Mouse (Mus musculus): ENCODE measurements around the gene Chmp2a. TPM values are rescaled to one million over a fixed set of nuclear protein-coding genes. Genes with fewer than 3 reads are reported as not detected.
"Not testable (repeated sequence)": the region's sequence is repeated elsewhere in the genome, so short reads cannot be mapped to it uniquely, and the experiment has no call there.

Chmp2a gene
- polyA plus RNA-seq (2015; fragmentation: Nextera tagmentation; extraction: Ambion mirVana) = 199 and 202 TPM in 2 replicates

GRCm38 (mm10) chr7:13034148-13034977 lies at the start of gene Chmp2a:
TSS of gene Chmp2a (minus strand) at chr7:13034807.
- peak; percentile 79 for ATAC-seq
- Histone ChIP-seq H3K27me3 (replicated peaks; ENCODE audit: control insufficient read depth, insufficient read depth, low read length) (no peaks in the 10 kb centered on the region), H3K36me3 (ENCODE audit: control insufficient read depth, insufficient read depth, low read length) (peaks cover 27% of the 10 kb centered on the region), H3K4me1 (ENCODE audit: control insufficient read depth, insufficient read depth, low read length) (peaks cover 33% of the 10 kb centered on the region), H3K27ac (ENCODE audit: low read length) (peak within 1 kb of the TSS; percentile 92), H3K9ac (ENCODE audit: low read depth, low read length) (peak within 1 kb of the TSS; percentile 89), H3K4me3 (ENCODE audit: low read length) (peak within 1 kb of the TSS; percentile 70), H3K4me2 (ENCODE audit: low read depth, low read length) (peak within 1 kb of the TSS; percentile 78), H3K9me3 (ENCODE audit: control insufficient read depth, low read length) (no peaks in the 10 kb centered on the region)
- under 1% methylated on average over 45 of the region's 45 CpGs for WGBS

- Histone ChIP-seq H3K9me3 (ENCODE audit: control insufficient read depth, low read length) (no peaks in the 10 kb centered on the region), H3K36me3 (ENCODE audit: control insufficient read depth, insufficient read depth, low read length) (no peaks in the 10 kb centered on the region), H3K4me1 (ENCODE audit: control insufficient read depth, insufficient read depth, low read length) (no peaks in the 10 kb centered on the region), H3K27me3 (replicated peaks; ENCODE audit: control insufficient read depth, insufficient read depth, low read length) (no peaks in the 10 kb centered on the region), H3K9ac (ENCODE audit: low read depth, low read length) (no peak overlapping the region), H3K4me3 (ENCODE audit: low read length) (no peak overlapping the region), H3K27ac (ENCODE audit: low read length) (no peak overlapping the region), H3K4me2 (ENCODE audit: low read depth, low read length) (no peak overlapping the region)
- no peak for ATAC-seq
- 61% methylated on average over 5 of the region's 5 CpGs for WGBS
Observed at GRCm38 (mm10) chr7:13072293-13072692, 37.7 kb upstream of the Chmp2a start.

GRCm38 (mm10) chr7:13063399-13063798 lies 28.8 kb upstream of the Chmp2a start:
- H3K36me3 ChIP-seq (ENCODE audit: control insufficient read depth, insufficient read depth, low read length); H3K27me3 ChIP-seq (replicated peaks; ENCODE audit: control insufficient read depth, insufficient read depth, low read length); H3K27ac ChIP-seq (ENCODE audit: low read length); H3K4me2 ChIP-seq (ENCODE audit: low read depth, low read length); H3K4me3 ChIP-seq (ENCODE audit: low read length); H3K9me3 ChIP-seq (ENCODE audit: control insufficient read depth, low read length); ATAC-seq; H3K9ac ChIP-seq (ENCODE audit: low read depth, low read length); H3K4me1 ChIP-seq (ENCODE audit: control insufficient read depth, insufficient read depth, low read length): not testable (repeated sequence)
- WGBS = 68% methylated on average over 2 of the region's 2 CpGs

- no peak overlapping the region for H3K9ac ChIP-seq (ENCODE audit: low read depth, low read length)
- no peak overlapping the region for H3K27ac ChIP-seq (ENCODE audit: low read length)
- no peak overlapping the region for H3K4me2 ChIP-seq (ENCODE audit: low read depth, low read length)
- H3K4me3 ChIP-seq (ENCODE audit: low read length) = no peak overlapping the region
- no peak for ATAC-seq
- H3K27me3 ChIP-seq (replicated peaks; ENCODE audit: control insufficient read depth, insufficient read depth, low read length) = no peaks in the 10 kb centered on the region
- 92% methylated on average over 9 of the region's 9 CpGs for WGBS
- no peaks in the 10 kb centered on the region for H3K9me3 ChIP-seq (ENCODE audit: control insufficient read depth, low read length)
- no peaks in the 10 kb centered on the region for H3K36me3 ChIP-seq (ENCODE audit: control insufficient read depth, insufficient read depth, low read length)
- H3K4me1 ChIP-seq (ENCODE audit: control insufficient read depth, insufficient read depth, low read length) = no peaks in the 10 kb centered on the region
Observed at GRCm38 (mm10) chr7:13059536-13059935, 24.9 kb upstream of the Chmp2a start.

- no peaks in the 10 kb centered on the region for H3K9me3 ChIP-seq (ENCODE audit: control insufficient read depth, low read length)
- H3K9ac ChIP-seq (ENCODE audit: low read depth, low read length) = no peak overlapping the region
- no peaks in the 10 kb centered on the region for H3K4me1 ChIP-seq (ENCODE audit: control insufficient read depth, insufficient read depth, low read length)
- H3K27me3 ChIP-seq (replicated peaks; ENCODE audit: control insufficient read depth, insufficient read depth, low read length) = no peaks in the 10 kb centered on the region
- WGBS = 66% methylated on average over 8 of the region's 8 CpGs
- no peak overlapping the region for H3K4me2 ChIP-seq (ENCODE audit: low read depth, low read length)
- no peaks in the 10 kb centered on the region for H3K36me3 ChIP-seq (ENCODE audit: control insufficient read depth, insufficient read depth, low read length)
- H3K4me3 ChIP-seq (ENCODE audit: low read length) = no peak overlapping the region
- no peak overlapping the region for H3K27ac ChIP-seq (ENCODE audit: low read length)
- ATAC-seq = no peak
Observed at GRCm38 (mm10) chr7:13056913-13057700, 22.5 kb upstream of the Chmp2a start.

- no peaks in the 10 kb centered on the region for H3K4me1 ChIP-seq (ENCODE audit: control insufficient read depth, insufficient read depth, low read length)
- peak within 1 kb of the TSS; percentile 76 for H3K9ac ChIP-seq (ENCODE audit: low read depth, low read length)
- peak within 1 kb of the TSS; percentile 82 for H3K27ac ChIP-seq (ENCODE audit: low read length)
- H3K36me3 ChIP-seq (ENCODE audit: control insufficient read depth, insufficient read depth, low read length) = no peaks in the 10 kb centered on the region
- H3K27me3 ChIP-seq (replicated peaks; ENCODE audit: control insufficient read depth, insufficient read depth, low read length) = no peaks in the 10 kb centered on the region
- H3K4me3 ChIP-seq (ENCODE audit: low read length) = peak within 1 kb of the TSS; percentile 65
- H3K4me2 ChIP-seq (ENCODE audit: low read depth, low read length) = peak within 1 kb of the TSS; percentile 79
- H3K9me3 ChIP-seq (ENCODE audit: control insufficient read depth, low read length) = no peaks in the 10 kb centered on the region
- WGBS = under 1% methylated on average over 41 of the region's 41 CpGs
- peak; percentile 95 for ATAC-seq
Observed at GRCm38 (mm10) chr7:13054287-13055010, 19.8 kb upstream of the Chmp2a start, which contains the start of gene Mzf1. TSS of gene Mzf1 (minus strand) at chr7:13054764.

- 2% methylated on average over 15 of the region's 15 CpGs for WGBS
- no peak for ATAC-seq
Observed at GRCm38 (mm10) chr7:13053961-13054286, 19.3 kb upstream of the Chmp2a start.

GRCm38 (mm10) chr7:13053501-13053900 lies 18.9 kb upstream of the Chmp2a start:
- Histone ChIP-seq H3K27ac (ENCODE audit: low read length) (no peak overlapping the region), H3K27me3 (replicated peaks; ENCODE audit: control insufficient read depth, insufficient read depth, low read length) (no peaks in the 10 kb centered on the region), H3K4me3 (ENCODE audit: low read length) (peak overlapping the region; percentile 65; the same call in 1 of the 2 replicates), H3K9ac (ENCODE audit: low read depth, low read length) (peak overlapping the region; percentile 76; the same call in 1 of the 2 replicates), H3K36me3 (ENCODE audit: control insufficient read depth, insufficient read depth, low read length) (no peaks in the 10 kb centered on the region), H3K4me1 (ENCODE audit: control insufficient read depth, insufficient read depth, low read length) (no peaks in the 10 kb centered on the region), H3K9me3 (ENCODE audit: control insufficient read depth, low read length) (no peaks in the 10 kb centered on the region), H3K4me2 (ENCODE audit: low read depth, low read length) (peak overlapping the region; percentile 79)
- WGBS = 95% methylated on average over 2 of the region's 2 CpGs
- ATAC-seq = no peak

More at GRCm38 (mm10) chr7:13053961-13054286, 19.3 kb upstream of the Chmp2a start:
- Histone ChIP-seq H3K9me3 (ENCODE audit: control insufficient read depth, low read length) (no peaks in the 10 kb centered on the region), H3K27me3 (replicated peaks; ENCODE audit: control insufficient read depth, insufficient read depth, low read length) (no peaks in the 10 kb centered on the region), H3K36me3 (ENCODE audit: control insufficient read depth, insufficient read depth, low read length) (no peaks in the 10 kb centered on the region), H3K9ac (ENCODE audit: low read depth, low read length) (peak overlapping the region; percentile 76), H3K27ac (ENCODE audit: low read length) (peak overlapping the region; percentile 23; the same call in 1 of the 2 replicates), H3K4me3 (ENCODE audit: low read length) (peak overlapping the region; percentile 65), H3K4me1 (ENCODE audit: control insufficient read depth, insufficient read depth, low read length) (no peaks in the 10 kb centered on the region), H3K4me2 (ENCODE audit: low read depth, low read length) (peak overlapping the region; percentile 79)

- H3K4me2 ChIP-seq (ENCODE audit: low read depth, low read length) = no peak overlapping the region
- WGBS = 90% methylated on average over 13 of the region's 13 CpGs
- H3K27ac ChIP-seq (ENCODE audit: low read length) = no peak overlapping the region
- H3K9me3 ChIP-seq (ENCODE audit: control insufficient read depth, low read length) = no peaks in the 10 kb centered on the region
- no peak overlapping the region for H3K9ac ChIP-seq (ENCODE audit: low read depth, low read length)
- no peak overlapping the region for H3K4me3 ChIP-seq (ENCODE audit: low read length)
- no peaks in the 10 kb centered on the region for H3K36me3 ChIP-seq (ENCODE audit: control insufficient read depth, insufficient read depth, low read length)
- H3K4me1 ChIP-seq (ENCODE audit: control insufficient read depth, insufficient read depth, low read length) = no peaks in the 10 kb centered on the region
- ATAC-seq = no peak
- H3K27me3 ChIP-seq (replicated peaks; ENCODE audit: control insufficient read depth, insufficient read depth, low read length) = no peaks in the 10 kb centered on the region
Observed at GRCm38 (mm10) chr7:13053001-13053400, 18.4 kb upstream of the Chmp2a start.
